Mouse (Mus musculus): ENCODE measurements around the gene Jsrp1. TPM values are rescaled to one million over a fixed set of nuclear protein-coding genes. Genes with fewer than 3 reads are reported as not detected.

The Jsrp1 gene
- 100 to 1,000 TPM; 455 to 508 (median 490) TPM for total RNA-seq (2022)

DNA sequence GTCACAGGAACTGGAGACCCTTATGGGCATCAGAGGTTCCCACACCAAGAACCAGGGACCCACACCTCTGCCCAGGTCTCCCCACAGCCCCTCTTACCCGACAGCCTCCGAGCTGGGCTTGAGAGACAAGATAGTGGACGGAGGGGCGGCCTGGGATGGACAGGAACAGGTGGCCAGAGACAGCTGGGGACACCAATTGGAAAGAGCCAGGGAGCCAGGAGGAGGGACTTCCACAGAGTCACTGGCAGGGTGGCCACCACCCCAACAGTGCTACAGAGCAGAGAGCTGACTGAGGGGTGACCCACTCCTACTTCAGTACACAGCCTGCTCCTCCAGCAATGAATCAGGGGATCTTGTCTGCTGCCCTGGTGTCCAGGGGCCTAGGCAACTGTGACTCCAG, at the start of gene Jsrp1:
TSS of gene Jsrp1 (minus strand) at position 133 of the 400 bp plus-strand sequence.
- DNase-seq (ENCODE audit: low spot score in 2 of 2), result peak; percentile 77 to 79

DNA sequence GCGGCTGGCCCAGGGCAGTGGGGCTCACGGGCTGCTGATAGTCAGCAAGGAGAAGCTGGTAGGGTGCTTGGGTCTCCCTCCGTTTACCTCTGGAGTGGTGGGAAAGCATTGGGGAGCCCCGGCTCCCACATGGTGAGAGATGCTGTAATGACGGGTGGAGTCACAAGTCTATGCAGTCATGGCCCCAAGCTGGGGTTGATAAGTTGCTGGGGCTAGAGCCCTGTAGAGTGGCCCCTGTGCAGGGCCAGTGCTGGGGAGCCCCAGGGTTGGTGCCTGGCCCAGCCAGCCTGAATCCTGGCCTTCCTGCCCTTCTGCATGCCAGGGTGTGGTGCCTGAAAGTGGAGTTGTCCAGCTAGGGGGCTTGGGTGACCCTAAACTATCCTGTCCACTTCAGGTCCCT, 49.0 kb upstream of the Jsrp1 start:
- DNase-seq (ENCODE audit: low spot score in 2 of 2), result no peak

DNA sequence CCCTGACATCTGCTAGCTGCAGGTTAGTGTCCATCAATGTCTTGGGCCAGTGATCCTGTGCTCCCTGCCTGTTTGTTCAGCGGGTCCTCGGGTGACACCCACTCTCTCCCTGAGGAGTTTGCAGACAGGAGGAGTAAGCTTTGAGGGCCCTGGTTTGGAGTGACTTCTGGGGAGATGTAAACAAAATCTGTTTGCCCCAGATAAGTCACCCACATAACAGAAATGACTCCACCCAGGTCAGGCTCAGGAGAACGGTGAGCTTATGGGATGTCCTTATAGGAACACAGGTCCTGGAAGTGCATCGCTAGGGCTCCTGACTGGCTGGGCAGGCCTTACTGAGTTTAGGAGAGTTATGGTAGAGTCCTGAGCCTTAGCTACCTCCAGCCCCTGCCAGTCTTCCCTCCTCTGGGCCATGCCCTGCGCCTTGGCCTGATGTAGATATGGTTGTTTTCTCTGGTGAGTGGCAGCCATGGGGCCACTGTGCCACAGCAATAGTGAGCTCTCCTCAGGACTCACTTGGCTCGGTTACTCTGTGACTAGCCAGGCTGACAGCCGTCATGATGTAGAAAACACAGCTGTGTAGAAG, 45.1 kb upstream of the Jsrp1 start:
- no peak for DNase-seq (ENCODE audit: low spot score in 2 of 2)

DNA sequence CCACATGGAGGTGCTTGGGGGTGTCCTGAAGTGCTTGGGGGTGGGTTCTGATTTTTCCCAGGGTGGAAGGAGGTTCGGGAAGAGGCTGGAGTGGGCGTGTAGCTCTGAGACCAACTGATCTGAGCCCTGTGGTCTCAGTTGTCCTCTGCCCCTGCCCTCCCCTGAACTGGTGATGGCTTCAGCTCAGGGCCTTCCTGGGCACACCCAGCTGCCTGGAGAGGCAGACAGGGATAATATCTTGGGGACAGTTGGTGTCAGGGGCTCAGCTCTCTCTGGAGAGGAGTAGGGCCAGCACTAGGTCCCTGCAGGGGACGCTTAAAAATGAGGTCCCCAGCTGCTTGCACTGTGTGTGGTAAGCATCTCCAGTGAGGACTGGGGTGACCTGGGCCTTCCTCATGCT, 44.5 kb upstream of the Jsrp1 start:
- no peak for DNase-seq (ENCODE audit: low spot score in 2 of 2)

DNA sequence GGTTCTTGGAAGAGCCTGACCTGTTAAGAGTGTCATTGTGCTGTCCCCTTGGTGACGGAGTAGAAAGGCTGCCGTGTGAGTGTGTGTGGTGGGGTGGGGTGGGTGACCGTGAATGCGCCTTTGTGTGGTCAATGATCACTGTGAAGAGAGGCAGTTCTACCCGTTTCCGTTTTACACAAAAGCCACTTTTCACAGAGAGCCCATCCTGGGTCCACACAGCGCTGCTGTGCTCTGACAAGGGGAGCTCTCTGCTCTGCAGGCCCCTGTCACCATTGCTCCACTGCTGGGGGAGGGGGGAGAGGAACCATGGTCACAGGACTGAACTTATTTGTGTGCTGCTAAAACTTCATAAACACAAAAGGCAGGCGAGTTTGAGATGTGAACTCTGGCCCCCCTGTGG, 44.1 kb upstream of the Jsrp1 start:
- DNase-seq (ENCODE audit: low spot score in 2 of 2), result no peak

DNA sequence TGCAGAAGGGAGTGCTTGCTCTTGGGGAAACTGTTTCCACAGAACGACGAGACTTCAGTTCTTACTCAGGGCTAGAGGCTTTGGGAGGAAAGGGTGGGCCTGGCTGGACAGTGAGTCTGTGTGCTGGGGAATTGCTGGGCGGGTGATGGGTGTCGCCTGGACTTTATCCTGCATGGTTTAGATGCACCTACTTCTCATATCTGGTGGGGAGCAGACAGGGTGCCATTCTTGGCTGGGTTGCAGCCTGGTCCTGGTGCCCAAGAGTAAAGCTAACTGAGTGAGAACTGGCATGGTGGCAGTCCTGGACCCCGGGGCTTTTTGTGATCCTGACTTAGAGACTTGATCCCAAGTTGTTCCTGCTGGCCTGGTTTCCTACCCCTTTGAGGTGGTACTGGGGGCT, 43.6 kb upstream of the Jsrp1 start:
- DNase-seq (ENCODE audit: low spot score in 2 of 2), result no peak

DNA sequence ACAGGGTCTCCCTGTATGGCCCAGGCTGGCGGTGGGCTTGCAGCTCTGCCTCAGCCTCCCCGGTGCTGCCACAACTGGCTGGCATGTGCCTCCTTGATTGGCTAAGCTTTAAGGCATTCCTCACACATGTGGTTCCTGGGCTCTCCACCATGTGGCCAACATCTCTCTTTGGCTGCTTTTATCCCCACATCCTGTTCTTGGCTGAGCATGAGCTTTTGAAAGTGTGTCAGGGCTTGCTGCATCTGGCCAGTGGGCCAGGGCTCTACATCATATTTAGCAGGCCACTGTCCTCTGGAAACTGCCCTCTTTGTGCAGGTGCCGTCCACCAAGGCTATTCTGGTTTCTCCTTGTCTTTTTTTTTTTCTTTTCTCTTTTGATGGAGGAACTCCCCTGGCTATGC, 43.0 kb upstream of the Jsrp1 start:
- no peak for DNase-seq (ENCODE audit: low spot score in 2 of 2)

DNA sequence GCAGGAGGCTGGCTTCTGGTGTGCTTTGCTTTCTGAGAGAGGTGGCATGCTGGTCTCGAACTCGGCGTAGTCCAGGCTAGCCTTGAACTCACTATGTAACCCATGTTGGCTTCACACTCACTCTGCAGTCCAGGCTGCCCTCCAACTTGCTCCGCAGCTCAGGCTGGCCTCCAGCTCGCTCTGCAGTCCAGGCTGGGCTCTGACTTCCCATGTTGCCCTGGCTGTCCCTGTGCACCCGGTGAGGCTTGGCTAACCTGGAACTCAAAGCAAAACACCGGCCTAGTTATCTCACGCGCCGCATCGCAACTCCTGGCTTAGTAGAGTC, 42.4 kb upstream of the Jsrp1 start:
- DNase-seq (ENCODE audit: low spot score in 2 of 2), result no peak

DNA sequence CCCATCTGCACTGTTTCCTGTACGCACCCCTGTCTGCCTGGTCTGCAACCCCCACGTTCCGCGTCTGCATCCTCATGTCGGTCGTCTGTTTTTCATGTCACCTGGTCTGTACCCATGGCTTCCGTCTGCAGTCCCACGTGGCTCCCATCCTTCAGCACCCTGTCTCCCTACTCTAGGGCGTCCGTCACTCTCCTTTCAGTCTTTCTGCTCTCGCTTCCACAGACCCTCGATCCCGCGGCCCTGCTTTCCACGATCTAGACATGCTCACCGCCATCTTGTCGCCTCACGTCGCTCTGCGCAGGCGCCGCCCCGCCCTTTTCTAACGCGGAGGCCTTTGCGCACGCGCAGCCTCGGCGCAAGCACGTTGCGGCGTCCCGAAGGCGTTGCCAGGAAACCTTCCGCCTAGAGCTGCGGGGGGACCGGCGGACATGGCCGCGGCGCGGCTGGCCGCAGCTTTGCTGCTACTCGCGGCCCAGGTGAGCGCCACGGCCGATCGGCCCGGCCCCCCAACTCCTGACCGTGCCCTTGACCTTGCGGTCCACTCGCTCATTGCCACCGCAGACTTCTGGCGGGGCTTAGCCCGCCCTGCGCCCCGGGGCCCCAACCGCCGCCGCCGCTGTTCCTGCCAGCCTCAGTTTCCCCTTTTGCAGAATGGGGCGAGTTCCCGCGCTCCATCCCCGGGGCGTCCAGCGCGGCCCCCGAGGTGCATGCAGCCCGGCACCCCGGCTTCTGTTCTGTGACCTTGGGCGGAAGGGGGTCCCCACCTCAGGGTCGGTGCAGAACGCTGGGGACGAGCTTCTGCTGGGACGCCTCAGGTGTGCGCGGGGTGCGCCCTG, 41.8 kb upstream of the Jsrp1 start, which contains the start of the genes Lsm7 and Sppl2b:
TSS of gene Lsm7 (minus strand) at position 297 of the 836 bp plus-strand sequence.
TSS of gene Sppl2b (plus strand) at position 363 of the 836 bp plus-strand sequence.
- DNase-seq (ENCODE audit: low spot score in 2 of 2), result peak; percentile 92 to 95

DNA sequence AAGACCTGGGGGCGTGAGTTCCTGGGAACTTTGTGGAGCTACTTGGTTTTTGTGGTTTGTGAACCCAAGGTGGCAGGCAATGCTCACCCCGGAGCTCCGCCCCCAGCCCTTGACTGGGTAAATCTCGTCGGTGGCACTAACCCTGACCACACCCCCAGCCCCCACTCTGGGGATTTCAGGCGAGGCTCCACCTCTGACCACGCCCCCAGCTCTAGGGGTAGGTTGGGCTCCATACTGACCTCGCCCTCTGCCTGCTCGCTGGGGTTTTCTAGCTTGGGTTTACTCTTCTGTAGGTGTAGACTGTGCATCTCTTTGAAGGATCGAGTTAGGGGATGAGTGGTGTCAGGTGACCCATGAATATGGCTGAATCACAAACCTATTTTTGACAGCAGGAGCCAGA, 35.3 kb upstream of the Jsrp1 start:
- DNase-seq (ENCODE audit: low spot score in 2 of 2), result peak; percentile 71 to 72

DNA sequence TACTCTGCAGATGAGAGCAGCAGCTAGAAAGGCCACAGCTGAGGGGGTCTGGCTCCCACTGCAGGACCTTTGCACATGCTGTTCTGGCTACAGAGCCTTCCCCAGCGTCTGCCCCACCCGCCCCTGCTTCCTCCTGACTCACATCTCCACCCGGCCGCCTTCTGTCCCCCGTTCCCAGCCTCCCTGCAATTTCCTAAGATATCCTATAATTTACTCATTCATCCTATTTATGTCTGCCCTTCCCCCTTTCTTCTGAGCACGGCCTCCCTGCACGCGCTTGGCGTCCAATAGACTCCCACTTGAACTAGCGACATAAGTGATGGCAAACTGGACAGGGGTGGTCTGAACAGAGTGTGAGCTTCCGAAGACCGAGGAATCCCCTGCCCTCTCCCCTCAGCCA, 32.4 kb upstream of the Jsrp1 start:
- DNase-seq (ENCODE audit: low spot score in 2 of 2), result no peak

DNA sequence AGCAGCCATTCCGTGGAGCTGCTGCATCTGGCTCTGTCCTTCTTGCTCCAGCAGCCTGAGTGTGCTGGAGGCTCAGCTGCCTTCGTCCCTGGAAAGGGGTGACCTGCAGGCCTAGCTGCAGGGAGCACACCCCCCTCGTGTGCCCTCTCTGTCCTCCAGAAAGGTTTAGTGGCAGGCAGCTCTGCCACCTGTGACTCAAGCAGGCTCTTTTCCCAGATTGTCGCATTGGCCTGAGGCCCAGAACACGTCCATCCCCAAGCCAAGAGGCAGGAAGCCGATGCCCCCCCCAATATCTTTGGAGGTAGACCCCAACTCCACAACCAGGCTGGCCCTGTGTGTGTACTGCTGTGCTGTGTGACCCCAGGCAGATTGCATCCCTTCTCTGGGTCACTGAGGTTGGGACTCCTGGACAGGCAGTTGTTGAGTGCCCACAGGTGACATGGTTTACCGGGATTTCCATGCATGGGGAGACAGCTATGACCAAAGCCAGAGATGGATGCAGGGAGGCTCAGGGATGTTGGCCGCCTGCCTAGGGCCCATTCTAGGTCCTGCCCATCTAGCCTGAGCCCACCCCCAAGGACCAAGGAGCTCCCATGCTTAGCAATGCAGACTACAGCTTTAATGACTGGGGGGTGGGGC, 31.9 kb upstream of the Jsrp1 start:
- no peak for DNase-seq (ENCODE audit: low spot score in 2 of 2)

DNA sequence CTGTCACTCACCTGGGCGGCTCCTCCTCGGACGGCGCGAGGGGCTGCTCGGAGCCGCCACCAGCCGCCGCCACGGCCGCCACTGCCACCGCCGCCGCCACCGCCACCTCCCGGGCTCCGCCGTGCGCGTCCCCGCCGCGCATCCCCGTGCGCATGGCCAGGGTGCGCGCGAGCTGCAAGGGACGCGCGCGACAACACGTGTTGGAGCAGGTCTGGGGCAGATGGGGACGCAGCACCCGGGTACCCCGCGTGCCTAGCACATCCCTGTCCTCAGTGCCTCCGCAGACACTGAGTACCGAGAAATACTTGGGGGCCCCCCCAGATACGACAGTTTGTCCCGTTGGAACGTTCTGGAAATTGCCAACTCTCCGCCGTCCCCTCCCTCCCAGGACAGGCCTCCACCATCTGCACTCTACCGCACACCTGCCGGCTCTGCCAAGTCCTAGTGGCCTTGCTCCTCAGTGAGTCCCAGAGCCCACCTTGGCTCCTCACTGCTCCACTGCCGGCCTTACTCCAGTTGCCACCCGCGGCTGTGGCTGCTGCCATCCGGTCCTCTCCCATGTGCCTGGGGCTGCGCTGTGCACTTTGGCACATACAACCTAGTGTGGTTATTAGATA, 30.7 kb upstream of the Jsrp1 start, which contains the start of gene Lingo3:
TSS of gene Lingo3 (minus strand) at position 109 of the 617 bp plus-strand sequence.
- DNase-seq (ENCODE audit: low spot score in 2 of 2), result no peak

DNA sequence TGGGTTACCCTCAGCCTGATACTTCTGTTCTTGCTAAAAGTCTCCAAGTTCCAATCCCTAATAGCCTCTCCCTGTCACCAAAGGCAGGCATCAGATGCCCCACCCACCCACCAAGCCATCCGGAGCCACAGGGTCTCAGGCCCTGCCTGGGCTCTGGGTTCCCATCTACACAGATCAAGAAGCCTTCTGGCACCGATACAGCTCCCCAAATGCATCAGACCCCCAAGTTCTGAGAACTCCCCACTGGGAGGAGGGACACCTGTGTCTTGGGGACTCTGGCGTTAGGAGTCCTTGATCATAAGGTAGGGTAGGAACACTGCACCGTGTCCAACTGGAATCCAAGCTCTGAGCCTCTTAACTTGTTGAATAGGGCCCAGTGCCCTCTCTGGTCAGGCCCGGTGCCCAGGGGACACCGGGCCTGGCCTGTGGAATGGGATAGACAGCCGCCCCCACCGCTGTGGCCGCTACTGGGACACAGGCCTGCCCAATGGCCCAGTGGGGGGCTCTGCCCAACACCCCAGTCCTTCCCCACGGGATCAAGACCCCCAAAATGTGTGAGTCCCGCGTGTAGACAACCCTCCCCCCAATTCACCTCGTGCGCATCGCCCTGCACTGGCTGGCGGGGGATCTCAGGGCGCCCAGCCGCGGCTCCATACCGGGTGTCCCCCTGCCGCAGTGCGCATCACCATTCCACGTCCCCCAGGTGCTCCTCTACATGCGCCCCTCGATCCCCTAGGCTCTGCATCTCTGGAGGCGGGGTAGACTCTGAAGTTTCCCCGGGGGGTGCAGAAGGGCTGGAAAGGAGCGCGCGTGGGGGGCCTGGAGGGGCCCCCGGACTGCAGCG, 30.0 kb upstream of the Jsrp1 start:
- DNase-seq (ENCODE audit: low spot score in 2 of 2), result no peak

DNA sequence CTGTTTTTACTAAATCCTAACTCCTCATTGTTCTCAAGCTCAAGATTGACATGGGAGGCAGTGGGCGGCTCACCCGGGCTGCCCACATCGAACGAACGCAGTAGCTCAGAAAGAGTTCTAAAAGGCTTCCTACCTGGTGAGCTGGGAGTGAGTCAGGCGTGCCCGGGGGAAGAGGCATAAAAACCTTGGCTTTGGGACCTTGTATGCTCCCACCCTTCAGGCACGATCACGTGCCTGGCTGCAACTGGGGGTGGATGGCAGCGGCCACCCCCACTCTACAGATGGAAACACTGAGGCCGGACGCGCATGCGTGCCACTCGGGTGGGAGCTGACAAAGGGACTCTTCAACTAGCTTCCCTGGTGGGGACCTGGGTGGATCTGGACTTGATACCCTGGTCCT, 29.0 kb upstream of the Jsrp1 start:
- DNase-seq (ENCODE audit: low spot score in 2 of 2), result no peak

DNA sequence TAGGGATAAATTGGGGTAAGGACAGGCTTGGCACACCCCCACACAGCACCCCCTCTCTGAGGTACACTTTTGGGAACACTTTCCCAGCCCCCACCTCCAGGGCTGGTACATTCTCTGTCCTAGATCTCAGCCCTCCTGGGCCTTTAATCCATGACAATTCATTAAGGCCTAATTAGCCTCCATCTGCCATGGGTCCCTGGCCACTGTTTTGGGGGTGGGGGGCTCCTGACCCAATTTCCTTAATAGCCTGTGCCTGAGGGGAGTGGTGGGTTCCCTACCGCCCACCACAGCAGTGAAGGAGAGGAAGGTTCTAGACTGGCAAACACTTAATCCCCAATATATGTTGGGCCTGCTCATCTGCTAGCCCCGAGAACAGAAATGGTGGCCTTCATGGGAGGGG, 28.4 kb upstream of the Jsrp1 start:
- no peak for DNase-seq (ENCODE audit: low spot score in 2 of 2)

DNA sequence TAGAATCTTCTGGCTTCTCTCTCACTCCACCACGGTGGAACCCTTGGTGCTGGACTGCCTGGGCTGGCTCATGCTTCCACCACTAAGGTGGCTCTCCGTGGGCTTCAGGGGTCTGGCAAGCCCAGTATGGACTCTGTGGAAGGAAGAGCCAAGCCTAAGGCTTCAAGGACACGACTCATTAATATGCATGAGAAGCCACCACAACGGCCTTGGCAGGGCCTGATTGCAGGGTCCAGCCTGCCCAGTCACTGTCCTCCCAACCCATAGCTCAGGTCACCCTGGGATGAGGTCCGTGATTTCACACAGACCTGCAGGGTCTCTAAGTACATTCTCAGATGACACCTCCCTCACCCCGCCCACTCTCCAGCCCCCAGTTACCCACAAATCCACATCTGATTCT, 26.6 kb upstream of the Jsrp1 start:
- no peak for DNase-seq (ENCODE audit: low spot score in 2 of 2)

DNA sequence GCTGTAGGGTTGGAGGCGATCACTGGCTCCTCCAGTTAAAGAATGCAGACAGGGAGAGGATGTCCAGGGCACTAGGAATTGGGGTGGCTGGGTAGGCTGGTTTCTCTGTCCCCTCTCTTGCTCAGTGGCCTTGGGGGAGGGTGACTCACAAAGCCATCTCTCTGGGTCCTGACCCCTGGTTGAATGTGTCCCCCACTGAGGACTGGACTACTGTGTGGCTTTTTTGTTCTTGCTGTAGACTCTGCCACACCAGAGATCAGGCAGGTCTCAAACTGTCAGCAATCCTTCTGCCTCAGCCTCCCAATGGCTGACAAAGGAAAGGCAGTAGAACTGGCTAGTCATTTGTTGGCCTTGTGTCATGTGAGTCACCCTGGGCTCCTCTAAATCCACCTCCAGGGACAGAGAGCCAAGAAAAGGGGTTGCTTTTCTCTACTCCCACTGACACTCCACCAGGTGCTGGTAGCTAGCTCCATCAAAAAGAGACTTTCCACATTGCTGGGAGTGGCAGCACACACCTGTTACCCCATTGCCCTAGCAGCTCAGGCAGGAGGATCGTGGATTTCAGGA, 25.1 kb upstream of the Jsrp1 start:
- DNase-seq (ENCODE audit: low spot score in 2 of 2), result no peak

DNA sequence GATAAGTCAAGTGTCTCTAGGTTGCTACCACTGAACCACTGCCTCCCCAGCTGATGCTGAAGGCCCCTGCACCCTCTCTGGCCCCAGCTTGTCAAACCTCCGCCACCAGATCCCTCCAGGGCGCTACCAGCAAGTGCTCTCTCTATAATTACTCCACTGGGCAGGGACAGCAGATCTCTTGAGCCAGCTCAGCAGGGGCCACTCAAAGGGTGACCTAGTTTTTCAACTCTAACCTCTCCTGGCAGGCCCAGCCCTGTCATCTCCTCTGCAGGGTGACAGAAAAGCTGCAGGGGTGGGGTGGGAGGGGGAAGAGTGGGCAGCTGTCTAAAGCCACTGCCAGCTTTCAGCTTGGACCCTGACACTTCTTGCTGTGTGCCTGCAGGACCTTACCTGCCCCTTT, 24.5 kb upstream of the Jsrp1 start:
- DNase-seq (ENCODE audit: low spot score in 2 of 2), result peak; percentile 61 to 77

DNA sequence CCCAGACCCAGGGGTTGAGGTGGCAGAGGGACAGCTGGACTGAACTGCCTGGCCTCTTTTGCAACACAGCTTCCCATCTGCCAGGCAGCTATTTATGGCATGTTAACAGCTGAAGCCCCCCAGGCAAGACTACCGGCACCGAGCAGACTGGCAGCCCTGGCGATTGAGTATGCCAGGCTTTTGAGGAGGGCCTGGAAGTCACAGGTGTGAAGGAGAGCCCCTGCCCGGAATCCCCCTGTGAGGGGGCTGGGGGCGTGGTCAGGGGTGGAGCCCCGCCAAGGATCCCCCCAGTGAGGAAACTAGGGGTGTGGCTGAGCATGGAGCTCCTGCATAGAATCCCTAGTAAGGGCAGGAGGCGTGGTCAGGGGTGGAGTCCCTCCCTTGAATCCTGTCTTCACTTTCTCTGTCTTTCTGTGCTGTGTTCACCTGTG, 23.7 kb upstream of the Jsrp1 start:
- peak in 1 of 2 experiments; percentile 48 for DNase-seq (ENCODE audit: low spot score in 2 of 2)

DNA sequence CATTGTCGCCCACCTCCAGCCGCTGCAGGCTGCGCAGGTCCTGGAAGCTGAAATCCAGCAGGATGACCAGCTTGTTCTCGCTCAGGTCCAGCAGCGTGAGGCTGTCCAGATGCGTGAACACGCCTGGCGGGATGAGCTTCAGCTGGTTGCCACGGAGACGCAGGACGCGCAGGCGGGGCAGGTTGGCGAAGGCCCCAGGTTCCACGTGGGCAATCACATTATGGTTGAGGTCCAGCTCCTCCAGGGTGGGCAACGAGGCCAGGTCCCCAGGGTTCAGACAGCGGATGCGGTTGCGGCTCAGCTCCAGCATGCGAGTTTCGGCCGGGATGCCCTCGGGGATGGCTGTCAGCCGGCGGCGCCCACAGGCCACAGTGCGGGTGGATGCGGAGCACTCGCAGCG, 22.3 kb upstream of the Jsrp1 start:
- DNase-seq (ENCODE audit: low spot score in 2 of 2), result no peak
